15 mouse cellular contexts compared by ENCODE assay signal in the genomic region with DNA sequence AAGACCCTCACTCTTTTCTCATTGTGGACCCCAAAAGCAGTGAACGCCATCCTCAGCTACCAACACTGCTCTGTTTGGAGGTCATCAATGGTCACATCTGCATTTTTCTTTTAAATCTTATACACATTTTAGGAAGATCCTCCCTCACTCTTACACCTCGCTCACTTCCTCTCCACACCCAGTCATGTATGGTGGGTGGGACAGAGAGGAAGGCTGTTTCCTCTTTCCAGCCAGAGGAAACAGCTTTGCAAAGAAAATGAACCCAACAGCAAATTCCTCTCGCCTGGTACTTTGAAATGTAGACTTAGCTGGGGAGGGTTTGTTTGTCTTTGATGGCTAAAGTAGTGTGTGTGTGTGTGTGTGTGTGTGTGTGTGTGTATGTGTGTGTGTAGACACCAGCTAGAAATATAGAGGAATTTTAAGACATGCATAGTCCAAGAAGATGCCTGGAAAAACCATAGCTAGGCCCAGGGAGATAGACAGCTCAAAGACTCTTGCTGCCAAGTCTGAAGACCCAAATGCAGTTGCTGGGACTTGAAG. TPM values are rescaled to one million over a fixed set of nuclear protein-coding genes. Genes with fewer than 3 reads are reported as not detected.
A peak's percentile ranks its signal among the peaks of the same experiment; 100 is the strongest.
DNase-seq lines count a peak whose midpoint lies in the region; ATAC-seq and TF ChIP-seq lines count a peak whose summit lies in the region.
"Had no signal": no experiment of that assay in that cellular context is flagged by ENCODE, and none has a peak within 500 bp of the region (broad histone marks: within the 10 kb centered on the region; RNA-seq: fewer than 3 reads in every experiment).

No protein-coding gene starts in this region.

- H3K9ac ChIP-seq in liver, embryonic 12.5 days: no peak overlapping the region

- peak overlapping the region; percentile 53 for H3K27ac ChIP-seq in gastrocnemius, adult 2 months
- no peak overlapping the region for H3K27ac ChIP-seq in liver, embryonic 12.5 days
- peak overlapping the region; percentile 56 for H3K27ac ChIP-seq in brown adipose tissue, adult 24 weeks (replicated peaks; ENCODE audit: low read depth, low read length)

- DNase-seq in gastrocnemius, adult 2 months: no peak
- no peak for DNase-seq in gastrocnemius, postnatal 10 days
- DNase-seq in liver: peak; percentile 4
- peak; percentile 75 for DNase-seq in splenic B cell, adult 2 months (ENCODE audit: low read depth, low spot score)
- no peak for DNase-seq in testis, postnatal 10 days (ENCODE audit: low spot score)
- DNase-seq: adrenal gland, adult 2 months; kidney, adult 18-20 months; layer of hippocampus, postnatal 36 days; right cerebral cortex, postnatal 4 days; thymus, postnatal 4 days had no signal

- H3K9me3 ChIP-seq in liver, embryonic 12.5 days (replicated peaks): no peaks in the 10 kb centered on the region

- no peaks in the 10 kb centered on the region for H3K36me3 ChIP-seq in liver, embryonic 12.5 days
- no peaks in the 10 kb centered on the region for H3K36me3 ChIP-seq in splenic B cell, adult 2 months (ENCODE audit: control insufficient read depth, insufficient read depth, low read length, poor library complexity, severe bottlenecking)

- no peak overlapping the region for H3K4me2 ChIP-seq in liver, embryonic 12.5 days

- intact Hi-C loops in gastrocnemius, adult 2 months (cut with DNase I): no loop called here

- TF ChIP-seq CTCF in gastrocnemius, adult 2 months (IDR thresholded peaks at IDR 0.05): no peak

- H3K27me3 ChIP-seq in liver, embryonic 12.5 days (replicated peaks): no peaks in the 10 kb centered on the region
- H3K27me3 ChIP-seq in splenic B cell, adult 2 months (ENCODE audit: control insufficient read depth, insufficient read depth, low read length, poor library complexity, severe bottlenecking): no peaks in the 10 kb centered on the region

- ATAC-seq in liver, embryonic 12.5 days: no peak
- no peak for ATAC-seq in megakaryocyte-erythroid progenitor cell, adult 5-6 weeks (replicated peaks; ENCODE audit: low FRiP score, low TSS enrichment, poor library complexity, severe bottlenecking)
- ATAC-seq: midbrain, embryonic 16.5 days had no signal

- WGBS in liver, embryonic 12.5 days (ENCODE audit: insufficient replicate concordance): 29% methylated on average over 3 of the region's 3 CpGs

- H3K4me1 ChIP-seq in liver, embryonic 12.5 days: 0 out of 2 replicates have a peak, but pooled peaks cover 6% of the 10 kb centered on the region
- H3K4me1 ChIP-seq in brown adipose tissue, adult 24 weeks (ENCODE audit: control insufficient read depth, insufficient read depth, insufficient read length, low read length): peaks cover 28% of the 10 kb centered on the region

- no peak overlapping the region for H3K4me3 ChIP-seq in gastrocnemius, adult 2 months
- no peak overlapping the region for H3K4me3 ChIP-seq in liver, embryonic 12.5 days
- H3K4me3 ChIP-seq in brown adipose tissue, adult 24 weeks (ENCODE audit: insufficient read depth, low read depth, low read length): no peak overlapping the region
- H3K4me3 ChIP-seq: erythroblast, embryonic 14.5 days had no signal

RNA-seq across cellular contexts. Expression of a gene that starts 33.2 kb away (rescaled TPM):
- total RNA-seq in gastrocnemius, adult 2 months (2021): 10 to 100 TPM; 22.9 to 29.6 TPM
- 10 to 100 TPM; 28.2 to 29.8 TPM for total RNA-seq in gastrocnemius, postnatal 10 days (2021)
- 22.7 and 23.5 TPM in 2 replicates for polyA plus RNA-seq in liver, embryonic 12.5 days (2016; fragmentation: Nextera tagmentation; extraction: Ambion mirVana)
- 45.2 and 49.4 TPM in 2 replicates for polyA plus RNA-seq in brown adipose tissue, adult 24 weeks (2012; ENCODE audit: insufficient read depth, insufficient read length, missing spikeins)
- 25.8 and 28.9 TPM in 2 replicates for total RNA-seq in megakaryocyte-erythroid progenitor cell, adult 5-6 weeks (2014; fragmentation: Nextera tagmentation)
- total RNA-seq in megakaryocyte-erythroid progenitor cell, adult 5-6 weeks (2017): 16.5 and 20.0 TPM in 2 replicates

Comparison
In these comparisons a context has a peak if more than half of its experiments do, and no peak if none do; other contexts are left out.
1. DNase-seq: peak in liver (single experiment) and splenic B cell, adult 2 months (single experiment); none in gastrocnemius, adult 2 months (single experiment), gastrocnemius, postnatal 10 days (single experiment) and testis, postnatal 10 days (single experiment).